Mouse (Mus musculus) lung, embryonic 15.5 days (tissue): ENCODE data around the gene Art4. TPM values are rescaled to one million over a fixed set of nuclear protein-coding genes. Genes with fewer than 3 reads are reported as not detected.

Source experiments
- ATAC-seq: fragments of 200-750 bp; cut with Nextera tagmentation; 2 replicates; pipeline ENCODE4 v1.8.0; 2017; ENCODE audit warnings: moderate number of reproducible peaks, borderline replicate concordance; ENCODE audit not compliant: low FRiP score, low TSS enrichment; ENCODE audit errors: extremely low read depth
- H3K27ac ChIP-seq: fragments of 300-500 bp; sonication (generic); 2 replicates; pipeline ENCODE4 v1.5.1; 2015; ENCODE audit warnings: moderate library complexity, mild to moderate bottlenecking, inconsistent platforms
- H3K27me3 ChIP-seq: fragments of 300-500 bp; sonication (generic); 2 replicates; pipeline ENCODE4 v1.6.1; 2015; ENCODE audit warnings: inconsistent platforms
- H3K36me3 ChIP-seq: fragments of 300-500 bp; sonication (generic); 2 replicates; pipeline ENCODE4 v1.6.1; 2015; ENCODE audit warnings: inconsistent platforms
- H3K4me1 ChIP-seq: fragments of 300-500 bp; sonication (generic); 2 replicates; pipeline ENCODE4 v1.6.1; 2015; ENCODE audit warnings: inconsistent platforms
- H3K4me2 ChIP-seq: fragments of 300-500 bp; sonication (generic); 2 replicates; pipeline ENCODE4 v1.6.1; 2015; ENCODE audit warnings: inconsistent platforms, mild to moderate bottlenecking, moderate library complexity
- H3K4me3 ChIP-seq: fragments of 300-500 bp; sonication (generic); 2 replicates; pipeline ENCODE4 v1.5.1; 2015; ENCODE audit warnings: mild to moderate bottlenecking, inconsistent platforms
- H3K9ac ChIP-seq: fragments of 300-500 bp; sonication (generic); 2 replicates; pipeline ENCODE4 v1.6.1; 2015; ENCODE audit warnings: inconsistent platforms
- H3K9me3 ChIP-seq: fragments of 300-500 bp; sonication (generic); 2 replicates; pipeline ENCODE4 v1.6.1; 2016; ENCODE audit warnings: inconsistent platforms
- WGBS: fragments of 180-500 bp; shearing (Covaris S2); methylation state at CpG from one replicate; pipeline ENCODE4 v1.1.7; 2015; 5-methylcytosine and 5-hydroxymethylcytosine counted together
- polyA plus RNA-seq: library from polyadenylated mRNA; unstranded; fragments of >200 nt; fragmentation: Nextera tagmentation; extraction: Ambion mirVana; gene quantifications from 2 replicates; pipeline ENCODE4 v1.2.1, GENCODE M21; 2015

The Art4 gene
- polyA plus RNA-seq, 1 experiment from 2014 or later, result 7.1 TPM

DNA sequence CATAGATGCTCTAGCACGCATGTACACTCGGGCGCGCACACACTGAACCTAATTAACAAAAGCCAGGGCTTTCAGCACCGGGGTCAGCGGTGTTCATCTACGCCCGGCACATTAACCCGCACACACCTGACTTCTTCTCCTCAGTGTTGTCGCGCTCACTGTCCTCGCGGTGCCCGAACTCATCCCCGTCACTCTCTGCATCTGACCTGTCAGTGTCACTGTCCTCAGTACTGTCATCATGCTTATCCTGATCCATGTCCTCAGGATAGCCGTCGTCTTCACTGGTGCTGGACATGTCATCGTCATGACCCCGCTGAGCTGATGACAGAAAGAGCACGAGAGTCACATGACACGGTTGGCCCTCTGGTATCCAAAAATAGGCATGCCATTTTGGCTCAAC lies 37.2 kb downstream of the Art4 start:
- no peak overlapping the region for H3K27ac ChIP-seq
- no peak overlapping the region for H3K4me3 ChIP-seq
- no peaks in the 10 kb centered on the region for H3K4me1 ChIP-seq
- no peak for ATAC-seq
- 93% methylated on average over 21 of the region's 21 CpGs for WGBS
- peaks cover 91% of the 10 kb centered on the region for H3K36me3 ChIP-seq
- H3K27me3 ChIP-seq, result no peaks in the 10 kb centered on the region
- H3K9me3 ChIP-seq, result no peaks in the 10 kb centered on the region
- H3K9ac ChIP-seq, result no peak overlapping the region
- no peak overlapping the region for H3K4me2 ChIP-seq

DNA sequence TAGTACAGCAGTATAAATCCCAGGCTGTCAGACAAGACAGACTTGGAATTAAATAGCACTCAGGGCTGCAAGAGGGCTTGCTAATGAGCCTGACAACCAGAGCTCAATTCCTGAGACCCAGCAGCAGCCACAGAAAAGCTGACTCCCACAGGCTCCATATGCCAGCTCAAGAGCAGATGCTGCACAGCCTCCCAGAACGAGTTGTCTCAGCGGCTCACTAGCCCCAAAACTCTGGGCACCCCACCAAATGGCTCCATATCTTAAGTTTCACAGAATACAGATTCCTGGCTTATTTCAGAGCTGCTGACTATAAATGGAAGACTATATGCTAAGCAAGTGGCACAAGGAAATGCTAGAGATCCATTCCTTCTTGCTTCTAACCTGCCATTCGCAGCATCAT lies 40.0 kb downstream of the Art4 start:
- no peak for ATAC-seq
- Histone ChIP-seq H3K4me3 (no peak overlapping the region), H3K27me3 (no peaks in the 10 kb centered on the region), H3K4me1 (no peaks in the 10 kb centered on the region), H3K27ac (no peak overlapping the region), H3K36me3 (peaks cover 94% of the 10 kb centered on the region), H3K9ac (no peak overlapping the region), H3K4me2 (no peak overlapping the region), H3K9me3 (no peaks in the 10 kb centered on the region)
- 89% methylated on average over 3 of the region's 3 CpGs for WGBS

DNA sequence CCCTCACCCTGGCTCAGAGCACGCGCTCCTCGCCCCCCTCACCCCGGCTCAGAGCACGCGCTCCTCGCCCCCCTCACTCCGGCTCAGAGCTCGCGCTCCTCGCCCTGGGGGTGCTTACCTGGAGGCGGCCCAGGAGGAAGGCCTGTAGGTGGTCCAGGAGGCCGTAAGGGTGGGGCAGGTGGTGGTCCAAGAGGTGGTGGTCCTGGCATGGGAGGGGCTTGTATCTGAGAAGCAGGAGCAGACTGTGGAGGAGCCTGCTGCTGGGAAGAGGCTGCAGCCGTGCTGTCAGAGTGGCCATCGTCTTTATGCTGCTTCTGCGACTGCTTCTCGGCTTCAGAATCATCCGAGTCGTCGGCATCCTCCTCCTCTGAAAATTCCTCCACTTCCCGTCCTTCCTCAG lies 40.7 kb downstream of the Art4 start:
- Histone ChIP-seq H3K4me3 (no peak overlapping the region), H3K27ac (no peak overlapping the region), H3K36me3 (peaks cover 94% of the 10 kb centered on the region), H3K4me1 (no peaks in the 10 kb centered on the region), H3K27me3 (no peaks in the 10 kb centered on the region), H3K9ac (no peak overlapping the region), H3K4me2 (no peak overlapping the region), H3K9me3 (no peaks in the 10 kb centered on the region)
- no peak for ATAC-seq
- WGBS, result 92% methylated on average over 21 of the region's 21 CpGs

DNA sequence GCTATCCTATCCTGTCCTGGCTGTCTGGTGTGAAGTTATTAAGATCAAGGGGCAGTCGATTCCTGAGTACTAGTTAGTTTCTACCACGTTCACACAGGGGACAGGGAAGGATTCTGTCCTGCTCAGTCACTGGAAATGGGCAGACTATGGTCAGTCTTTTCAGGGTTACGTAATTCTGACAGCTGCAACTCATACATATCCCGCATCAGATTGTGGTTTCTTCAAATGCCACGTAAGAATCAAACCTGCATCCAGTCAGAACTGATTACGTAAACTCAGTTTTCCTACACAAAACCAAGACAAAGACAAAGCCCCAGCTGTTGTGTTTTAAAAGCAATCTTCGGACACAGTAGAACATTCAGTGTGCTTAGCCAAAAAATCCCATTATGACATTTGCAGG lies 42.2 kb downstream of the Art4 start:
- no peak for ATAC-seq
- H3K27ac ChIP-seq, result no peak overlapping the region
- 90% methylated on average over 7 of the region's 7 CpGs for WGBS

DNA sequence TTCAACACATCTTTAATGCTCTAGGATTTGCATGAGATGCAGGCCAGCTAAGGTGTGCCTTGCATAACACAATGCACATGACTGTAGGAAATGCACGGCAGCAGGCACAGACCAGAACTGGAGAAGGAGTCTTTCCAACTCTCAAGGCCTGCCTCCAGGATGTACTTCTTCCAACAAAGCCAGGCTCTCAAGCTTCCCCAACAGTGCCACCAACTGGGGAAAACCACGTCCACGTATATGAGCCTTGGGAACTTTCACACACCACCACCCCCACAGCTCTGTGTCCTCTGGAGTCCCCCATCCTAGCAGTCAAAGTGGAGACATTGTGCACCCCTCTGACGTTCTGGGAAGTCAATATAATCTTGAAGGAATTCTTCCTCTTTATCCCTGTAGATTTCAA lies 44.4 kb downstream of the Art4 start:
- H3K27me3 ChIP-seq, result no peaks in the 10 kb centered on the region
- H3K36me3 ChIP-seq, result peaks cover 63% of the 10 kb centered on the region
- H3K4me1 ChIP-seq, result peaks cover 12% of the 10 kb centered on the region; the same call in 1 of the 2 replicates
- no peak overlapping the region for H3K4me2 ChIP-seq
- 44% methylated on average over 4 of the region's 4 CpGs for WGBS
- H3K9me3 ChIP-seq, result no peaks in the 10 kb centered on the region
- H3K4me3 ChIP-seq, result no peak overlapping the region
- no peak for ATAC-seq
- no peak overlapping the region for H3K9ac ChIP-seq
- no peak overlapping the region for H3K27ac ChIP-seq

More for the DNA sequence above, 42.2 kb downstream of the Art4 start:
- H3K4me1 ChIP-seq, result no peaks in the 10 kb centered on the region
- no peak overlapping the region for H3K9ac ChIP-seq
- no peaks in the 10 kb centered on the region for H3K27me3 ChIP-seq
- no peaks in the 10 kb centered on the region for H3K9me3 ChIP-seq
- peaks cover 84% of the 10 kb centered on the region for H3K36me3 ChIP-seq
- H3K4me3 ChIP-seq, result no peak overlapping the region
- H3K4me2 ChIP-seq, result no peak overlapping the region

DNA sequence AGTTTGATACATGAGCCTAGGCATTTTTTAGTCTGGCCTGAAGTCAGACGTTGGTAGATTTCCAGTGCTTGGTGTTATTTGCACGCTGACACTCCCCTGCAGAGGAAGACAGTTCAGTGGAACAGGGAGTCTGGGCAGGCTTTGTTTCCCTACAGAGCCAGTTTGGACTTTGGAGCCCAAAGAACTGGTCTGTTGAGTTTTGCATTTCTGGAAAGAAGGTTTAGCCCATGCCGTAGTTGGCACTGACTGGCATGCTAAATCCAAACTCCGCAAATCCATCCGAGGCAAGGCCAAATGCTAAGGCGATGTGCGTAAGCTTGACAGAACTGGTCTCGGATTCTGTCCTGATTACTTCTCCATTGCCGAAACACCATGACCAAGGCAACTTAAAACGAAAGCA lies 46.3 kb downstream of the Art4 start:
- H3K27ac ChIP-seq, result no peak overlapping the region
- no peaks in the 10 kb centered on the region for H3K27me3 ChIP-seq
- WGBS, result 84% methylated on average over 10 of the region's 10 CpGs

DNA sequence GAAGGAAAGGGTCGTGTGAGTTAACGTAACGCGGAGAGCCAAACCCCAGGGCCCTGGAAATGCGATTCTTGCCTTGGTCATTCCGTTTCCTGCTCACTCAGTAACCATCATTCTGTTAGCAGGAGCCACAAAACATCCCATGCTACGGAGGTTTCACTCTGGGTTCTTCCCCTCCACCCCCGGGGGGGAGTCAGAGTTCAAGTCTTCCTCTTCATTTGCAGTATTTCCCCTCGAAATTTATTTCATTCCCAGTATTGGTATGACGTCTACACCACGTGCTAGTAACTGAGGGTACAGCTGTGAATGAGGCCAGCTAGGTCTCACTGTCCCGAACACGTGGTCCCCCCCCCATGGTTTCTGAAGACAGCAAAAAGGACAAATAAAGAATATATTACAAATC lies 47.9 kb downstream of the Art4 start:
- peak overlapping the region; percentile 89 for H3K4me3 ChIP-seq
- H3K36me3 ChIP-seq, result peaks cover 31% of the 10 kb centered on the region
- H3K4me1 ChIP-seq, result peaks cover 27% of the 10 kb centered on the region
- 59% methylated on average over 13 of the region's 13 CpGs for WGBS
- peak overlapping the region; percentile 71 for H3K9ac ChIP-seq
- no peaks in the 10 kb centered on the region for H3K9me3 ChIP-seq
- H3K4me2 ChIP-seq, result peak overlapping the region; percentile 92
- H3K27me3 ChIP-seq, result no peaks in the 10 kb centered on the region
- ATAC-seq, result no peak
- H3K27ac ChIP-seq, result no peak overlapping the region

More for the DNA sequence above, 46.3 kb downstream of the Art4 start:
- ATAC-seq, result no peak
- no peak overlapping the region for H3K9ac ChIP-seq
- peaks cover 44% of the 10 kb centered on the region for H3K36me3 ChIP-seq
- H3K9me3 ChIP-seq, result no peaks in the 10 kb centered on the region
- H3K4me2 ChIP-seq, result no peak overlapping the region
- H3K4me3 ChIP-seq, result no peak overlapping the region
- peaks cover 21% of the 10 kb centered on the region for H3K4me1 ChIP-seq

DNA sequence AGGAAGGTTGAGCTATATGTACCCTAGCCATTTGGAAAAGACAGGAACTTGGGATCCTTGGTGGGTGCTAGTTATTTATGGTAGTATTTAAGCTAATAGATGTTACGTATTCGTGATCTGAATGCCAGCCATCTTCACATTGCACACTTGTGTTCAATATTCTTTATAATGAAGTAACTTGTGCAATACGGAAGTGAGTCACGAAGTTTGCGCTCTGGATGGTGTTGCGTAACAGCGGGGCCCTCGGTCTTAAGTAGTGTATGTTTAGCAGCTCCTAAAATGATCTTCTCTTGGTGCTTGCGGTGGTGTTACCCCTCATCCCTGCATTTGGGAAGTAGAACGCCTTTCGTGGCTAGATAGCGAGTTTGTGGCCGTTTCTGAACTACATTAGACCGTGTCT lies 48.5 kb downstream of the Art4 start:
- Histone ChIP-seq H3K36me3 (peaks cover 25% of the 10 kb centered on the region), H3K4me1 (peaks cover 27% of the 10 kb centered on the region), H3K4me3 (peak overlapping the region; percentile 89), H3K4me2 (peak overlapping the region; percentile 92), H3K9me3 (no peaks in the 10 kb centered on the region), H3K27me3 (no peaks in the 10 kb centered on the region), H3K27ac (peak overlapping the region; percentile 100), H3K9ac (peak overlapping the region; percentile 71)
- no peak for ATAC-seq
- 14% methylated on average over 14 of the region's 14 CpGs for WGBS

DNA sequence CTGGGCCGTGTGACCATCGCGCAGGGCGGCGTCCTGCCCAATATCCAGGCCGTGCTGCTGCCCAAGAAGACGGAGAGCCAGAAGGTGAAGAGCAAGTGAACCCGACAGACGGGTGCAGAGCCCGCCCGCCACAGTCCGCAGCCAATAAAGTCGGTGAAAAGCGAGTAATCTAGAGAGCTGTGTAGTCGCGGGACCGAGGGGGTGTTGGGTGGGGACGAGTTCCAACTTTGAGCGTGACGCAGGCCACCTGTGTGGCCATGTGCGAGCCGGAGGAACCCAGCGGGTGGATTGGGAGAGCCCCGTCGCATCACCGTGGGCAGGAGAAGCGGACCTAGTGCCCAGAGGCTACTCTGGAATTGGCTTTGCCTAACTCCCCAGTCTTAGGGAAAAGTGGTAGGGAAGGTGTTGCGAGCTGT lies 48.9 kb downstream of the Art4 start:
- Histone ChIP-seq H3K9me3 (no peaks in the 10 kb centered on the region), H3K4me2 (peak overlapping the region; percentile 92), H3K36me3 (peaks cover 21% of the 10 kb centered on the region), H3K9ac (peak overlapping the region; percentile 71), H3K27me3 (no peaks in the 10 kb centered on the region), H3K4me3 (peak overlapping the region; percentile 89), H3K27ac (peak overlapping the region; percentile 100), H3K4me1 (peaks cover 29% of the 10 kb centered on the region)
- peak; percentile 7; the same call in 1 of the 2 replicates for ATAC-seq
- WGBS, result under 1% methylated on average over 28 of the region's 28 CpGs

DNA sequence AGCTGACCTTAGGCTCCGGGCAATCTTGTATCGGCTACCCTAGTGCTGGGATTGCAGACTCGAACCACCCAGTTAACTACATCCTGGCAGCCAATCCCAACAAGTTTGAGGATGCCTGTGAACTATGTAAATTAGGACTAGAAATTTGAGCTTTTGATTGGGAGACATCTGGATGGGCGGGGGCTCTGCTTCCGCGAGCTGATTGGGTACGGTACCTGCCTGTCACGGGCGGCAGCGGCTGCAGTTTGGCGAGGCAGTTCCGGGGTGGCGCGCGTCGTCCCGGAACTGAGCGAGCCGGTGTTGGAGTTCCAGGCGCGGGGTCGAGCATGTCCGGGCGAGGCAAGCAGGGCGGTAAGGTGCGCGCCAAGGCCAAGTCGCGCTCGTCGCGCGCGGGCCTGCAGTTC lies 49.5 kb downstream of the Art4 start, which contains the start of gene H2afj:
TSS of gene H2afj (plus strand) at position 231 of the 404 bp plus-strand sequence.
- peak; percentile 84 for ATAC-seq
- Histone ChIP-seq H3K27me3 (no peaks in the 10 kb centered on the region), H3K4me3 (peak within 1 kb of the TSS; percentile 89), H3K27ac (peak within 1 kb of the TSS; percentile 100), H3K4me1 (peaks cover 35% of the 10 kb centered on the region), H3K9me3 (no peaks in the 10 kb centered on the region), H3K36me3 (peaks cover 16% of the 10 kb centered on the region), H3K4me2 (peak within 1 kb of the TSS; percentile 92), H3K9ac (peak within 1 kb of the TSS; percentile 71)
- under 1% methylated on average over 34 of the region's 34 CpGs for WGBS

DNA sequence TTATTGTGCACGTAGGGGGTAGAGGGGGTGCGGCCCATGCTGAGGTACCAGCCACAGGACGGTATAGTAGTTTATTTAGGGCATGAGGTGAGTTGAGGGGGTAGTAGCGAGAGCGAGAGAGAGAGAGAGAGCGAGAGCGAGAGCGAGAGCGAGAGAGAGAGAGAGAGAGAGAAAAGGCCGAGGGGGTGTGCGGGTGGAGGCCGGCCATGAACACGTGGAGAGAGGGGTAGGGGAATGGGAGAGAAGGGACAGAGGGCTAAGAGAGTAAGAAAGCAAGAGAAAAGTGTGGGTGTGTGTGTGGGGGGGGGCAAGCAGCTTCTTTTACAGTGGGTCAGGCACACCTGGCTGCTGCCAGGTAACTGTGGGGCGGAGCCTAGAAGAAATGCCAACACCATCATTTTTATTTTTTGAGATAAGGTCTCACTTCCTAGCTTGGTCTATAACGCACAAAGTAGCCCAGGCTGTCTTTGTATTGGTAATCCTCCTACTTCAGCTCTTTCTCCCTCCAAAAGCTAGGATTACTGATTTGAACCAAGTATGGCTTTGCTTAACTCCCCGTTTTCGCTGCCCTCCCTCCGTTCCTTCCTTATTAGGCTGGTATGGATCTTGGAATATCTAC lies 50.0 kb downstream of the Art4 start:
- peak overlapping the region; percentile 100 for H3K27ac ChIP-seq
- no peaks in the 10 kb centered on the region for H3K9me3 ChIP-seq
- no peak for ATAC-seq
- H3K4me3 ChIP-seq, result peak overlapping the region; percentile 89
- H3K4me2 ChIP-seq, result peak overlapping the region; percentile 67
- 36% methylated on average over 18 of the region's 18 CpGs for WGBS
- H3K9ac ChIP-seq, result peak overlapping the region; percentile 34; the same call in 1 of the 2 replicates
- peaks cover 39% of the 10 kb centered on the region for H3K4me1 ChIP-seq
- peaks cover 12% of the 10 kb centered on the region for H3K36me3 ChIP-seq
- H3K27me3 ChIP-seq, result no peaks in the 10 kb centered on the region

DNA sequence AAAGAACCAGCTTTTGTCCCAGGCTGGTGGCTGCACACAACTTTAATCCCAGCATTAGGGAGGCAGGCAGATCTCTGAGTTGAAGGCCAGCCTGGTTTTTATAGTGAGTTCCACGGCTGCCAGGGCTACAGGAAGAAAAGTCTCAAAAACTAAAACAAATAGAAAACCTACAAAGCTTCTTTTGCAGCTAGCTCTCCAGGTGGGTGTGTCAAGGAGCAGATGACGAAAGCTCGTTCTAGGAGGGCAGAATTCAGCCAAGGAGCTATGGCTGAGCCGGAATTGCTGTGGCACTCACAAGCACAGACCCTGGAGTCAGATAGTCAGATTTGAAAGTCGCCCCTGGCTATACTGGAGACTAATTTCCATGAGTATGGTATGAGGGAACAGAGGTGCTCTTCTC lies 50.7 kb downstream of the Art4 start:
- Histone ChIP-seq H3K27me3 (no peaks in the 10 kb centered on the region), H3K9me3 (no peaks in the 10 kb centered on the region), H3K4me2 (peak overlapping the region; percentile 67), H3K9ac (0 out of 2 replicates have a peak overlapping the region, but pooled peaks have one; percentile 34), H3K27ac (peak overlapping the region; percentile 100), H3K4me1 (peaks cover 39% of the 10 kb centered on the region), H3K4me3 (no peak overlapping the region), H3K36me3 (peaks cover 5% of the 10 kb centered on the region)
- 61% methylated on average over 5 of the region's 5 CpGs for WGBS
- ATAC-seq, result no peak
